Mouse (Mus musculus): ENCODE measurements around the gene Med12l. TPM values are rescaled to one million over a fixed set of nuclear protein-coding genes. Genes with fewer than 3 reads are reported as not detected.

The Med12l gene
- polyA plus RNA-seq (2015; fragmentation: Nextera tagmentation; extraction: Ambion mirVana): 1.8 and 1.9 TPM in 2 replicates

DNA sequence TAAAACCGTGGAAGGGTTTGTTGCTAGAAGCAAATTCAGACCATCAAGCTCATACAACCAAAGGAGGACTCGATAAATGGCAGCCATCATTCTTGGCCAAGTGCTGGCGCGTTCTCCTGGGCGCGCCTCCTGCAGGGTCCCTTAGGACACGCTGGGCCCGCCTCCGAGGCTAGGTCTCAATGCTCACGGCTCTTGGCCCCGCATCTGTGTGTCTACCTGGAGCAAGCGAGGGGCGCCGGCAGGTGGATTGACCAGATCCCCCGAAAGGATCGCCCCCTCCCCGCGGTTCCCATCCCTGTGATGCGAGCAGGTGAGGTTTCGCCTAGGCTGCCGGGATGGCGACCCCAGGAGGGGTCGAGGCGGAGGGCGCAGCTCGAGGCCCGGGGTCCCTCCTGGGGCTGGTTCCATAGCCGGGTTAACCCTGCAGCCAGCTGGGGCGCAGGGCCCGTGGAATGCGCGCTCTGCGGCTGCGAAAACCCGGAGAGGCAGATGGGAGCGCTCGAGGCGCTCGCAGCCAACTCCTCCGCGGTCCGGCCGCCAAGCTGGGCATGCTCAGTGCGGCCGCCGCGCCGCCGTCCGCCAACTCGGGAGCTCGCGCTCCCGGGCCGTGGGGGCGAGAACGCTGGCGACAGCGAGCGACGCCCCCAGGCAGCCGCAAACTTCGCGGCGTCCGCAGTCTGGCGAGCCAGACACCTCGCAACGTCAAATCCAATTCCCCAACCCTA, at the start of gene Med12l:
TSS of gene Med12l (plus strand) at position 555 of the 725 bp plus-strand sequence.
- Histone ChIP-seq H3K27ac (peak within 1 kb of the TSS; percentile 90), H3K4me3 (peak within 1 kb of the TSS; percentile 80), H3K9ac (peak within 1 kb of the TSS; percentile 76), H3K27me3 (peaks cover 33% of the 10 kb centered on the region), H3K4me1 (peaks cover 13% of the 10 kb centered on the region), H3K9me3 (no peaks in the 10 kb centered on the region), H3K4me2 (replicated peaks) (peak within 1 kb of the TSS; percentile 91), H3K36me3 (no peaks in the 10 kb centered on the region)
- ATAC-seq (ENCODE audit: low FRiP score, low read depth): peak; percentile 59
- under 1% methylated on average over 69 of the region's 69 CpGs for WGBS

- Histone ChIP-seq H3K4me3 (no peak overlapping the region), H3K36me3 (no peaks in the 10 kb centered on the region), H3K9ac (no peak overlapping the region), H3K4me1 (no peaks in the 10 kb centered on the region), H3K4me2 (replicated peaks) (no peak overlapping the region), H3K9me3 (no peaks in the 10 kb centered on the region), H3K27me3 (no peaks in the 10 kb centered on the region), H3K27ac (no peak overlapping the region)
- WGBS: 94% methylated on average over 1 of the region's 1 CpGs
- no peak for ATAC-seq (ENCODE audit: low FRiP score, low read depth)
Observed at GRCm38 (mm10) chr3:58961166-58961565, 44.5 kb upstream of the Med12l start.

DNA sequence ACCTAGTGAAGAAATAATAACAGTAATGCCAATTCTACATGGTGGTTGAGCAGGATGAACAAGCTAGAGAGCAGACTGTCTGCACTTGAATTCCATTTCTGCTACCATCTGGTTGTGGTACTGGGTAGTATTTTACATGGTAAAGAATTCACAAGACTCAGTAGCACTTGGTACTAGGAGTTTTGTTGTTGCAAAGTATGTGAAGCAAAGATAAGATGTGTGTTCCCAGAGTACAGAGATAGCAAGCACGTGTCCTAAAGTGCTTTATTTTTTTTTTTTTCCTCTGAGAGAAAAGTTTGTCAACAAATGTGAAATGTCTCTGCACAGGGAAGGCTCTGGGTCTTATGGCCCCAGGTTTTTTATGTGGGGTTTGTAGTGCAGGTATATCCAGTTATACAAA, 28.2 kb upstream of the Med12l start:
- H3K4me2 ChIP-seq (replicated peaks): no peak overlapping the region
- H3K9ac ChIP-seq: no peak overlapping the region
- H3K4me1 ChIP-seq: no peaks in the 10 kb centered on the region
- H3K9me3 ChIP-seq: no peaks in the 10 kb centered on the region
- H3K27ac ChIP-seq: no peak overlapping the region
- H3K4me3 ChIP-seq: no peak overlapping the region
- H3K36me3 ChIP-seq: no peaks in the 10 kb centered on the region
- no peak for ATAC-seq (ENCODE audit: low FRiP score, low read depth)
- no peaks in the 10 kb centered on the region for H3K27me3 ChIP-seq
- 80% methylated on average over 1 of the region's 1 CpGs for WGBS

GRCm38 (mm10) chr3:58977906-58978622, 27.6 kb upstream of the Med12l start:
- H3K4me3 ChIP-seq: no peak overlapping the region
- no peaks in the 10 kb centered on the region for H3K9me3 ChIP-seq
- WGBS: 90% methylated on average over 7 of the region's 7 CpGs
- peaks cover 2% of the 10 kb centered on the region; the same call in 1 of the 2 replicates for H3K4me1 ChIP-seq
- H3K9ac ChIP-seq: no peak overlapping the region
- no peak for ATAC-seq (ENCODE audit: low FRiP score, low read depth)
- no peaks in the 10 kb centered on the region for H3K27me3 ChIP-seq
- H3K36me3 ChIP-seq: no peaks in the 10 kb centered on the region
- no peak overlapping the region for H3K27ac ChIP-seq
- no peak overlapping the region for H3K4me2 ChIP-seq (replicated peaks)

DNA sequence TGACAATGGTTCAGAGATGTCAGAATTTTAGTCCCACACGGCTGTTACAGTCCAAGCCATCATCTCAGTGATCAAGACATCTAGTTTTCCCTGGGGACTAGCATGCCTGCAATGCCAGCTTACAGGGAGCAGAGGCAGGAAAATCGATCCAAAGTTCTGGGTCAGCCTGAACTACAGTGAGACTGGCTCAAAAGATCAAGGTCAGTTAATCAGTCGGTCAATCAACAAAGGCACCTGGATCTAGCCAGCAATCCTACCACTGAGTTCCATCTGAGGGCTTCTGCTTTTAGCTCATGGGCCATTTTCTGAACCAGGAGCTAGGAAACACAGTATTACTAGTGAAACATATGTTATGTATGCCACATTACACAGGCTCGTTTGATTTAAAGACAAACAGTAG, 25.0 kb upstream of the Med12l start:
- ATAC-seq (ENCODE audit: low FRiP score, low read depth): no peak
- no peak overlapping the region for H3K9ac ChIP-seq
- H3K4me2 ChIP-seq (replicated peaks): no peak overlapping the region
- H3K27ac ChIP-seq: no peak overlapping the region
- H3K4me1 ChIP-seq: peaks cover 3% of the 10 kb centered on the region; the same call in 1 of the 2 replicates
- WGBS: 70% methylated on average over 4 of the region's 4 CpGs
- H3K4me3 ChIP-seq: no peak overlapping the region
- H3K36me3 ChIP-seq: no peaks in the 10 kb centered on the region
- H3K9me3 ChIP-seq: no peaks in the 10 kb centered on the region
- no peaks in the 10 kb centered on the region for H3K27me3 ChIP-seq

DNA sequence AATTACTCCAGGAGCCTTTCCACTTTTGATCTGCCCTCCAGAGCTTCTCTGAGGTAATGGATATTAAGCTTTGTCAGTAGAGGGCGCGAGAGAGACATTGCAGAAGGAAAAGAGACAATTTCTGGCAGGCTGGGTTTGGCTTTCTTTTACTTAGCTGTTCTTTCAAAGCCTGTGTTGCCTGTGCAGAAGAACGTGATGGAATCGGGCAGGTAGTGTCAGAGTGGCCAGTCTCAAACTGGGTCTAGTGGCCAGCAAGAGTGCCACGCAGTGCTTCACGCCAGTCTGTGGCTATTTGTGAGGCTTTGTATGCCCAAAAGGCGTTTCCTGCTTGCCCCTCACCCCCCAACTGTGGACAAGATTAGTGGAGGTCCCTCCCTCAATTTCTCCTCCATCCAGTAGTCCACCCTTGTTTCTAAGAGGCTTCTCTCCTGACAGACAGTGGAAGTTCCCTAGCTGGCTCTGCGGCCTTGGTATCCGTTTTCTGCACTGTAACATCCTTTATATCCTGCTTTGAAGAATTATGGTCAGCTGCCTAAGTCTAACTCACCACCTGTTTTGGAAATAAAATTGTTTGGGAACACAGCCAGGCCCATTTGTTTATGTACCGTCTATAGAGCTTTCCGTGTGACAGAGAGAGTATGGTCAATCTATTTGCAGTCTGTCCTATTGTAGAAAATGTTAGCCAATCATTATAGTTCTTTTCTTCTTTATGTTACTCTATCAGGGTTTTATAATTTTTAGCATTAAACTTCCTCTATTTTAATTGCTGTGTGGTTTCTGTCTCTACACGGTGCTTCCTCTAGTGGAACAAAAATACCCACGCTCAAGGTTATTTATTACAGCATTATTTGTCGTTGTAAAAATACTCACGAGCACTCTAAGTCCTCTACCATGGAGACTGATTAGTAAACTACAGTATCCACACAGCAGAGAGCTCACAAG, 22.5 kb upstream of the Med12l start:
- peaks cover 16% of the 10 kb centered on the region for H3K27me3 ChIP-seq
- H3K9me3 ChIP-seq: no peaks in the 10 kb centered on the region
- no peak overlapping the region for H3K4me3 ChIP-seq
- no peaks in the 10 kb centered on the region for H3K36me3 ChIP-seq
- peak overlapping the region; percentile 41 for H3K4me2 ChIP-seq (replicated peaks)
- no peak overlapping the region for H3K27ac ChIP-seq
- ATAC-seq (ENCODE audit: low FRiP score, low read depth): no peak; the same call in 1 of the 2 replicates
- 43% methylated on average over 15 of the region's 15 CpGs for whole genome bisulfite sequencing
- H3K4me1 ChIP-seq: peaks cover 3% of the 10 kb centered on the region; the same call in 1 of the 2 replicates
- H3K9ac ChIP-seq: no peak overlapping the region

DNA sequence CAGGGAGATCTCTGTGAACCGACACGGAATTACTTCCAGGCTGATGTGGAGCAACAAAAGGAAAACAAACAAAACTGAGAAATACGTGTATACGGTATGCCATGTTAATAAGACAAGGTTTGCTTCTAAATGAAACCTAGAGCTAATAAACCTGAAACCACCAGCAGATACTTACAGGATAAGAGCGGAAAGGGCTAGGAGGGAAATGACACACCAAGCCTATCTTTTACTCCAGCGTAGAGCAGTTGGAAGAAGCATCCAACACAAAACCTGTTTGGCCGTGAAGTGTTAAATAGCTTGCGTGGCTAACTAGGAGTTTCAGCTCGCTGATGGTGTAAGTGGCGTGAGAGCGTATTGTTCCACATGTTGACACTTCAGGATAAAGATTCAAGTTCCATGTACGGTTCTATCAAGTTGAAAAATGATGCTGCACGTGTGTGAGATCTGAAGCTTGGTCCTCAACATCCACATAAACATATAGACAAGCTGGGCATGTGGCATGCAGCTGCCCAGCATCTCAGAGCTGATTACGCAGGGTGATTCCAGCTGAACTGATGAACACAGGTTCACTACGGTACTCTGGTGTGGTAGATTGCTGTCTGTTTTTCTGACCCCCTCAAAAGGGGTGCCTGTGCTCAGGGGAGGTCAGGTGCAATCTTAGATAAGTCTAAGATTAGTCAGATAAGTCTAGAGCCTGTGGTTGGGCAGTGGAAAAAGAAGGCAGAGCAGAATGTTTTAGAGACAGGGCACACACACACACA, 21.6 kb upstream of the Med12l start:
- Histone ChIP-seq H3K4me3 (no peak overlapping the region), H3K4me1 (peaks cover 3% of the 10 kb centered on the region; the same call in 1 of the 2 replicates), H3K27me3 (peaks cover 21% of the 10 kb centered on the region), H3K9me3 (no peaks in the 10 kb centered on the region), H3K4me2 (replicated peaks) (no peak overlapping the region), H3K27ac (no peak overlapping the region), H3K36me3 (no peaks in the 10 kb centered on the region), H3K9ac (no peak overlapping the region)
- ATAC-seq (ENCODE audit: low FRiP score, low read depth): no peak
- 83% methylated on average over 15 of the region's 15 CpGs for WGBS

DNA sequence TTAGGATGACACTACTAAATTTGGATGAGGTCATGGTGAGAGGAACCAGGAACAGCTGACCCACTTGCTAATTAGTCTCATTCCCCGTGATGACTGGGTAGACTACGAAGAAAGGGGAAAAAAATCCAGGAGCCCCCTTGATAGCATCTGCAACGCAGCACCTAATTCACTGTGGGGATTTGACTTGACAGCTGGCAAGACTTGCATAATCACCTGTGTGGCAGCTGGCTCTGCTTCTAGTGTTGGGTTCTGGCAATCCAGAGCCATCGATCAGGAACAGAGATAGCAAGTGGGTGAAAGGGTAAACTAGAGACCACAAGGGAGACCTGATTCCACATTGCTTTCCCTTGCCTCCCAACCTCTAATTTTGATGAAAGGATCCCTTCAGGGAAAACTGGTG, 19.8 kb upstream of the Med12l start:
- Histone ChIP-seq H3K36me3 (no peaks in the 10 kb centered on the region), H3K4me2 (replicated peaks) (no peak overlapping the region), H3K4me3 (no peak overlapping the region), H3K27me3 (peaks cover 21% of the 10 kb centered on the region), H3K4me1 (peaks cover 3% of the 10 kb centered on the region; the same call in 1 of the 2 replicates), H3K9ac (no peak overlapping the region), H3K9me3 (no peaks in the 10 kb centered on the region), H3K27ac (no peak overlapping the region)
- 21% methylated on average over 4 of the region's 4 CpGs for WGBS
- no peak for ATAC-seq (ENCODE audit: low FRiP score, low read depth)

DNA sequence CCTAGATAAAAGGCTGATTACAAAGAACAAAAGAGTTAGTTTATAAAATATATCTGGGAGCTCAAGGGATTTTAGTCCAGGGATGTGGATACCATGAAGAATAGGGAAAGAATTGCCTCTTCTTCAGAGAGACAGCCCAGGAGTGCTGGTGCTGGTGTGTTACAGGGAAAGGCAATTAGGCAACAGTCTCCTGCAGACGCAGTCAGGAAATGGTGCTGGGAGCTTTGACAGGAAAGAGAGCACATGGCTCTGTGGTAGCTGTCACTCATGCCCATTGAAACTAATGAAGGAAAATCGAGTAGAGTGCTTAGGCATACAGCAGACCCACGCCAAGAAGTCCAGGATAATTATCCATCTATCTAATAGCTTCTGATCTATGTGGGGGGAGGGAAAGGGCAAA, 16.3 kb upstream of the Med12l start:
- 15% methylated on average over 3 of the region's 3 CpGs for WGBS
- no peaks in the 10 kb centered on the region for H3K9me3 ChIP-seq
- H3K27ac ChIP-seq: no peak overlapping the region
- no peak for ATAC-seq (ENCODE audit: low FRiP score, low read depth)
- H3K4me3 ChIP-seq: no peak overlapping the region
- no peak overlapping the region for H3K4me2 ChIP-seq (replicated peaks)
- no peaks in the 10 kb centered on the region for H3K4me1 ChIP-seq
- H3K9ac ChIP-seq: no peak overlapping the region
- H3K27me3 ChIP-seq: peaks cover 21% of the 10 kb centered on the region
- H3K36me3 ChIP-seq: no peaks in the 10 kb centered on the region

DNA sequence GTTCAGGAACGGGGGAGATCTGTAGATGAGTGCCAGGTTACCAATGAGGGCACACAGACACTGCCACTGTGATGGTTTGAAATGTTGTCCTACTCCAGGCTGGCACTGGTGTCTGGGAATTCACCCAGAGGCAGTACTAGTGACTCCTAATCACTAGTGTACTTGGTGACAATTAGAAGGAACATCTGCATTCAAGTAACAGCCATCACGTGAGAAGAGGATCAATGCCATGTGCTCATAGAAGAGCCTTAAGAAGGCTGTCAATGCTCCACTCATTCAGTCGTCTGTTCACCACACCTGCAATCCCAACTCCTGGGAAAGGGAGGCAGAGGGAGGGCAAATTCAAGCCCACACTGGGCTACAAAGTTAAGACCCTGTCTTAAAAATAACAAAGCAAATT, 15.1 kb upstream of the Med12l start:
- no peak overlapping the region for H3K4me3 ChIP-seq
- no peaks in the 10 kb centered on the region for H3K36me3 ChIP-seq
- peaks cover 21% of the 10 kb centered on the region for H3K27me3 ChIP-seq
- no peak for ATAC-seq (ENCODE audit: low FRiP score, low read depth)
- 59% methylated on average over 3 of the region's 3 CpGs for WGBS
- H3K27ac ChIP-seq: no peak overlapping the region
- no peak overlapping the region for H3K9ac ChIP-seq
- no peaks in the 10 kb centered on the region for H3K4me1 ChIP-seq
- no peaks in the 10 kb centered on the region for H3K9me3 ChIP-seq
- H3K4me2 ChIP-seq (replicated peaks): no peak overlapping the region

- Histone ChIP-seq H3K4me3 (no peak overlapping the region), H3K27ac (no peak overlapping the region), H3K36me3 (no peaks in the 10 kb centered on the region), H3K9ac (no peak overlapping the region), H3K27me3 (peaks cover 8% of the 10 kb centered on the region), H3K4me1 (no peaks in the 10 kb centered on the region), H3K4me2 (replicated peaks) (no peak overlapping the region), H3K9me3 (no peaks in the 10 kb centered on the region)
- ATAC-seq (ENCODE audit: low FRiP score, low read depth): no peak
Observed at GRCm38 (mm10) chr3:58992122-58992521, 13.5 kb upstream of the Med12l start.

Data from limb, embryonic 13.5 days (tissue).